Mouse (Mus musculus) heart, embryonic 11.5 days (tissue): Measurements from ENCODE around the gene Sipa1l2. TPM values are rescaled to one million over a fixed set of nuclear protein-coding genes. Genes with fewer than 3 reads are reported as not detected.

Experiments
- ATAC-seq: fragments of 200-750 bp; cut with Nextera tagmentation; replicated peaks from 2 replicates; pipeline ENCODE4 v1.8.0; 2017; ENCODE audit warnings: moderate library complexity; ENCODE audit not compliant: insufficient number of reproducible peaks, low FRiP score, low TSS enrichment
- H3K27ac ChIP-seq: fragments of 300-500 bp; sonication (generic); 2 replicates; pipeline ENCODE4 v1.5.1; 2014; ENCODE audit warnings: mild to moderate bottlenecking, low read depth, low read length
- H3K27me3 ChIP-seq: fragments of 300-500 bp; sonication (generic); 2 replicates; pipeline ENCODE4 v1.6.1; 2014; ENCODE audit warnings: mild to moderate bottlenecking, low read length, mixed read lengths; ENCODE audit not compliant: control insufficient read depth, insufficient read depth
- H3K36me3 ChIP-seq: fragments of 300-500 bp; sonication (generic); 2 replicates; pipeline ENCODE4 v1.6.1; 2014; ENCODE audit warnings: mild to moderate bottlenecking, low read length, moderate library complexity, mixed read lengths; ENCODE audit not compliant: control insufficient read depth, insufficient read depth
- H3K4me1 ChIP-seq: fragments of 300-500 bp; sonication (generic); 2 replicates; pipeline ENCODE4 v1.6.1; 2014; ENCODE audit warnings: low read length; ENCODE audit not compliant: control insufficient read depth, insufficient read depth
- H3K4me2 ChIP-seq: fragments of 300-500 bp; sonication (generic); 2 replicates; pipeline ENCODE4 v1.6.1; 2014; ENCODE audit warnings: mild to moderate bottlenecking, moderate library complexity
- H3K4me3 ChIP-seq: fragments of 300-500 bp; sonication (generic); 2 replicates; pipeline ENCODE4 v1.5.1; 2014; ENCODE audit warnings: low read depth, low read length
- H3K9ac ChIP-seq: fragments of 300-500 bp; sonication (generic); 2 replicates; pipeline ENCODE4 v1.6.1; 2014; ENCODE audit warnings: mild to moderate bottlenecking, low read depth, low read length, moderate library complexity
- H3K9me3 ChIP-seq: fragments of 300-500 bp; sonication (generic); replicated peaks from 2 replicates; pipeline ENCODE4 v1.6.1; 2016; ENCODE audit warnings: low read length; ENCODE audit not compliant: control insufficient read depth
- WGBS: fragments of 180-500 bp; shearing (Covaris S2); extraction: QIAGEN DNeasy Blood & Tissue Kit; methylation state at CpG from one replicate; pipeline ENCODE4 v1.1.7; 2014; ENCODE audit not compliant: insufficient replicate concordance; 5-methylcytosine and 5-hydroxymethylcytosine counted together
- polyA plus RNA-seq: library from polyadenylated mRNA; unstranded; fragments of >200 nt; fragmentation: Nextera tagmentation; extraction: Ambion mirVana; gene quantifications from 2 replicates; pipeline ENCODE4 v1.2.1, GENCODE M21; 2014

Gene Sipa1l2
- polyA plus RNA-seq, 1 experiment from 2014 or later: 16.8 TPM

DNA sequence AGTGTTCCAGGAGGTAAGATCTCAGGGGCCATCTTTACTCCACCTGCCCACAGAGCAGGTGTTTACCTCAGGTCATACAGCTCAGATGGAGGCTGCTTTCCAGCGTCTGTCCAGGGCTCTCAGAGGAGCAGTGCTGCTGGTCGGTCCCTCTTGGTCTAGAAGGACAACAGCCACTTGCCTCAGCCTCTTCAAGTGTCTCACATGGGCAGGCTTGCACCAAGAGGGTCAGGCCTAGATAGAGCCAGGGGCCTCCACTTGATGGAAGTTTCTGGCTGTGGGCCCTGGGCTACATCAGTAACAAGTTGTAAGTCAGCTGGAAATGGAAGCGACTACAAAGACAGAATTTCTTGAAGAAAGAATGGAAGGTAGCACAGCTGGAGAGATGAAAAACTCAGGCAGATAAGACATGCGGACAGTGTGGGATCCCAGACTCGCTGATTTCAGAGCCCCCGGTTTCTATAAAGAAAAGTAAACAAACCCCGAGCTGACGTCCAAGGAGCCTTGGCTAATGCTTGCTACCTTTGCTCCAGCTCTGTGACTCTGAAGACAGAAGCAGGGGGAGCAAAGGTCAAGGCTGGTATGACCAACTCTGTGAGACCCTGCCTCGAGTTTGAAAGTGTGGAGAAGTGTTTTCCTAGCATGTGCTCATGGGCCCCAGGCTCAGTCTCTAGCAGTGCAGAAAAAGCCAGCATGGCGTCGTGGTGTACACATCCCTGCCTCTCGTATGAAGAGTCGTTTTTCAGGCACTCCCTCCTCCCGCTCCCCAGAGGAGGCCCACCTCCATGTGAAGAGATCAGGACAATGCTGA, 58.5 kb downstream of the Sipa1l2 start:
- Histone ChIP-seq H3K4me3 (no peak overlapping the region), H3K9ac (0 out of 2 replicates have a peak overlapping the region, but pooled peaks have one; percentile 5), H3K27me3 (no peaks in the 10 kb centered on the region), H3K4me1 (peaks cover 93% of the 10 kb centered on the region), H3K4me2 (no peak overlapping the region), H3K36me3 (no peaks in the 10 kb centered on the region), H3K9me3 (no peaks in the 10 kb centered on the region), H3K27ac (no peak overlapping the region)
- WGBS: 47% methylated on average over 14 of the region's 14 CpGs
- no peak for ATAC-seq

DNA sequence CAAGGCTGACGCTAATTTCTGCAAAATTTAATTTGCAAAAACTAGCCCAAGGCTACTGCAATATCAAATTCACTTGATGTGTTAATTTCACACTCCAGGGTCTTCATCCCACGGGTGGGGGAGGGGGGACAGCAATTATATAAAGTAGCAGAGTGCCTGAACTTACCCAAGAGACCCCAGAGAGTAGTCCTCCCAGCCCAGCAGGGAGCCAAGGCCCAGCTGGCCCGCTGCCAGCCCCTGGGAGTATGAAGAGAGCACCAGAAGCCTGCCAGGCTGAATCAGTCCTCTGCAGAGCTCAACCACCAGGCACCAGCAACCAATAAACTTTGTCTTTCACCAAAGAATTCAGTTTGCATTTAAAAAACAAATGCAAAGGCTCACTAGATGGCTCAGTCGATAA, 59.8 kb downstream of the Sipa1l2 start:
- Histone ChIP-seq H3K4me1 (peaks cover 91% of the 10 kb centered on the region), H3K4me2 (no peak overlapping the region), H3K4me3 (no peak overlapping the region), H3K9me3 (no peaks in the 10 kb centered on the region), H3K36me3 (no peaks in the 10 kb centered on the region), H3K27ac (peak overlapping the region; percentile 2; the same call in 1 of the 2 replicates), H3K27me3 (no peaks in the 10 kb centered on the region), H3K9ac (no peak overlapping the region)
- 55% methylated on average over 4 of the region's 4 CpGs for WGBS
- ATAC-seq: no peak

DNA sequence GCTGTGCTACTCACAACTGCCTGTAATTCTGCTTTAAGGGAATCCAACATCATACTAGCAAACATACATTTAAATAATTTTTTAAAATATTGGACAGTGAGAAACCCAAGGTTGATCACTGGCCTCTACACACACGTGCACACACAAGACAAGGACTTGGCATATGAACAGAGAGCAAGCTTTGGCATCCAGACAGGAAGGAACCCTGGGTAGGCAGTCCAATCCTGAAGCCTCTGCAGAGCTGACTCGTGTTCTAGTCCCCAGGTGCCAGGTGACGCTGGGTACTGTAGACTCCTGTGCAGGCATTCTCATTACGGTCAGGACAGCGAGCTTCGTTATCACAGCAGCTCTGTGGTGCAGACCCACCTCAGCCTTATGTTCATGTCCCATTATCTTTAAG, 60.4 kb downstream of the Sipa1l2 start:
- no peak overlapping the region for H3K27ac ChIP-seq
- H3K27me3 ChIP-seq: no peaks in the 10 kb centered on the region

DNA sequence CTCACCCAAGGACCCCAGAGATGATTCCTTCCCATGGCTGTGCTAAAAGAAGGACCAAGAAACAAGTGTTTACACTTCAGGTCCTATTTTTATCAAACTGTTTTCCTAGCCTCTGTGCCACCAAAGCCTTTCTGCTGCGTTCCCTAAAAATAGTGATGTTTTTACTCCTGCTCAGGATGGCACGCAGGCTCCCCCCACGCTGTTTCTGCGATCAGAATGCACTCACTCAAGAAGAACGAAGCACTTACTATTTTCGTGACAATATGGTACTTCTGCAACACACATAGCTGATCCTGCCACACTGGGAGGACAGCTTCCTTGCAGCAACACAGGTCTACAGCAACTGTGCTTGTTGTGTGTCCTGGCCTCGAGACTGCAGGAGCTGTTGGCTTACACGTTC, 62.3 kb downstream of the Sipa1l2 start:
- Histone ChIP-seq H3K27ac (peak overlapping the region; percentile 46; the same call in 1 of the 2 replicates), H3K4me2 (no peak overlapping the region), H3K27me3 (no peaks in the 10 kb centered on the region), H3K4me1 (peaks cover 75% of the 10 kb centered on the region), H3K36me3 (no peaks in the 10 kb centered on the region), H3K9ac (no peak overlapping the region), H3K9me3 (no peaks in the 10 kb centered on the region), H3K4me3 (no peak overlapping the region)
- ATAC-seq: no peak
- 56% methylated on average over 8 of the region's 8 CpGs for WGBS

More for the DNA sequence above, 60.4 kb downstream of the Sipa1l2 start:
- WGBS: 81% methylated on average over 6 of the region's 6 CpGs
- H3K4me3 ChIP-seq: no peak overlapping the region
- ATAC-seq: no peak
- H3K36me3 ChIP-seq: no peaks in the 10 kb centered on the region
- no peak overlapping the region for H3K9ac ChIP-seq
- H3K9me3 ChIP-seq: no peaks in the 10 kb centered on the region
- no peak overlapping the region for H3K4me2 ChIP-seq
- peaks cover 91% of the 10 kb centered on the region for H3K4me1 ChIP-seq

DNA sequence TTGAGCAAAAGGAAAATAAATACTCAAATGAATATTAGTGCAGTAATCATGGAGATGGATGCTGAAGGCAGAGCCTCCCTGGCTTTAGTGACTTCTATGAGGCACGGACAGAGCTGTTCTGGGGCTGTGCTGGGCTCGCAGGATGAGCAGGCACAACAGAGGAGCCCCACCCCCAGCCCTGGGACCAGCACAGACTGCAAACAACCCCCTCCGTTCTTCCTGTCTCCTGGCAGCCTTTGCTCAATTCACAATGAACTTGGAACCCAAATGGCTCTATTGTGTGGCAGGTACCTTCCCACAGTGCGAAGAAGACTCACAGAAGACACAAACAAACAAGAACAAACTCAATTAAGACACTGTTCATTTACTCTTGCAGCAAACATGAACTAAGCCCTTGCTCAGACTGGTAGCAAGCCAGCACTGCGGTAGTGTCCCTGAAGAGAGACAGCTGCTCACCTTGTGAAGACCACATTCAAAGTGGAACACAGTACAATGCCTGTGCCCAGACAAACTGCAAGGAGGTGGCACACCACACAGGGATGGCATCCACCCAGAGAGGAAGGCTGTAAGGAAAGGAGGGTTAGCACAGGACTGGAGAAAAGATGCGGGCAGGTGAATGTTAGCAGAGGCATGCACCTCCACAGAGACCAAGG, 64.9 kb downstream of the Sipa1l2 start:
- Histone ChIP-seq H3K36me3 (no peaks in the 10 kb centered on the region), H3K4me2 (no peak overlapping the region), H3K9me3 (no peaks in the 10 kb centered on the region), H3K27me3 (no peaks in the 10 kb centered on the region), H3K4me3 (no peak overlapping the region), H3K9ac (no peak overlapping the region), H3K27ac (no peak overlapping the region), H3K4me1 (peaks cover 73% of the 10 kb centered on the region)
- WGBS: 37% methylated on average over 6 of the region's 6 CpGs
- no peak for ATAC-seq

DNA sequence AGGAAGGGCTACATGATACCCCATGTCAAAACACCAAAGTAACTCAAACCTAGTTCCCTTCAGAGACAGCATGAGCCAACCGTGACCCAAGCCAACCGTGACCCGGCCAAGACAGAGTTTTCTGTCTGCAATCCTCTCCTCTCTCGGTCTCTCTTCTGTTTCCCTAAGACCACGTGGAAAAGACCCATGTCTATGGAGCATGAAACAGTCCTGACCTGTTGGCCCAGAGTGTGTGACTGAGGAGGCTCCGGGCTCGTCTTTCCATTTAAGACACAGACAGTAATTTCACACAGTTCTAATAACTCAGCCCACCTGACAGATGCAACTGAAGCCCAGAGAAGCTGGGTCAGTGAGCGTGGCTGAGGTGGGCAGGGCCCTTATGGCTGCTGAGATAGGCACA, 65.8 kb downstream of the Sipa1l2 start:
- Histone ChIP-seq H3K36me3 (no peaks in the 10 kb centered on the region), H3K4me1 (peaks cover 71% of the 10 kb centered on the region), H3K9me3 (no peaks in the 10 kb centered on the region), H3K4me2 (no peak overlapping the region), H3K27ac (no peak overlapping the region), H3K9ac (no peak overlapping the region), H3K4me3 (no peak overlapping the region), H3K27me3 (no peaks in the 10 kb centered on the region)
- ATAC-seq: no peak
- 80% methylated on average over 8 of the region's 8 CpGs for WGBS

DNA sequence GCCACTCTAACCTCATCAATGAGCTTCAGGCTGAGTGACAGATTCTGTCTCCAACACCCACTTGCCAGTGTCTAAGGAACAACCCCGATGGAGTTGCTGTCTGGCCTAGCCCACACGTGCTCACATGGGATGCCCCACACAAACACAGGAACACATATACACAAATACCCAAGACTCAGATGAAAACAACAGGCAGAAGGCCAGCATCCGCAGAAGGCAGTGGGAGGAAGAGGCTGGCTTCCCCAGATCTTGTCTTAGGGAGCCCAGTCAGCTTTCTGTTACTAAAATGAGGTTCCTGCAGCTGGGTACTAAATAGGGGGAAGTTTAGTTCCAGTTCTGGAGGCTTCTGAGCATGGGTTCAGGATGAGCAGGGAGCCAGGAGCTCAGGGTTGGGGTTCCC, 66.8 kb downstream of the Sipa1l2 start:
- H3K27me3 ChIP-seq: no peaks in the 10 kb centered on the region
- H3K27ac ChIP-seq: no peak overlapping the region
- 74% methylated on average over 3 of the region's 3 CpGs for WGBS
- ATAC-seq: no peak
- no peaks in the 10 kb centered on the region for H3K9me3 ChIP-seq
- peaks cover 71% of the 10 kb centered on the region for H3K4me1 ChIP-seq
- H3K4me3 ChIP-seq: no peak overlapping the region
- no peak overlapping the region for H3K9ac ChIP-seq
- H3K36me3 ChIP-seq: no peaks in the 10 kb centered on the region
- H3K4me2 ChIP-seq: no peak overlapping the region

DNA sequence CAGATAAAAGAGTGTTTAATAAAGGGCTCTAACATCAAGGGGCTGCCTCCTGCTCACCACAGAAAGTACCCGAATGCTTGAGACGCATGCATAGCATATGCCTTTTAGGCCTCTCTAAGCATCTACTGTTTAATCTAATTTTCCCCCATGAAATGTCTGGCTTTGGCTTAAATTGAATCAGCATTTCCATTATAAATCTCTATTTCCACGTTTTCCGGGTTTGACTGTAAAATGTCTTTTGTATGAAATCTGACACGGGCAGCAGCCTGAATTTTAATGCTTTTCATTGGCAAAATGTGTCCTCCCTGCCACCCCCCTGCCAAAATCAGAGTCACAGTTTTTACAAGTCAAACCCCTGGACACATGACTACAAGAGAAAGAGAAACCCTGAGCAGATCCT, 69.6 kb downstream of the Sipa1l2 start:
- peaks cover 68% of the 10 kb centered on the region for H3K4me1 ChIP-seq
- H3K27me3 ChIP-seq: no peaks in the 10 kb centered on the region
- no peak for ATAC-seq
- H3K27ac ChIP-seq: peak overlapping the region; percentile 55
- H3K9ac ChIP-seq: 0 out of 2 replicates have a peak overlapping the region, but pooled peaks have one; percentile 34
- no peak overlapping the region for H3K4me2 ChIP-seq
- no peaks in the 10 kb centered on the region for H3K36me3 ChIP-seq
- no peak overlapping the region for H3K4me3 ChIP-seq
- no peaks in the 10 kb centered on the region for H3K9me3 ChIP-seq
- 72% methylated on average over 5 of the region's 5 CpGs for WGBS
